Mouse (Mus musculus) liver, embryonic 14.5 days (tissue): Measurements from ENCODE around the gene B3gnt3. TPM values are rescaled to one million over a fixed set of nuclear protein-coding genes. Genes with fewer than 3 reads are reported as not detected.

ENCODE experiments used
- ATAC-seq: fragments of 200-750 bp; cut with Nextera tagmentation; 2 replicates; pipeline ENCODE4 v1.8.0; 2017; ENCODE audit warnings: moderate number of reproducible peaks, mild to moderate bottlenecking, moderate library complexity; ENCODE audit not compliant: insufficient read depth
- DNase-seq, 3 experiments: peaks; one replicate each; pipeline ENCODE4 v3.0.0-alpha.2; 2012 to 2013; ENCODE audit warnings: low read depth in 3 of 3, low spot score in 3 of 3
- H3K27ac ChIP-seq: fragments of 300-500 bp; sonication (generic); 2 replicates; pipeline ENCODE4 v1.5.1; 2014; ENCODE audit warnings: moderate library complexity, mild to moderate bottlenecking, control low read depth, inconsistent platforms
- H3K27me3 ChIP-seq: fragments of 300-500 bp; sonication (generic); 2 replicates; pipeline ENCODE4 v1.6.1; 2014; ENCODE audit warnings: mild to moderate bottlenecking, low read length, moderate library complexity; ENCODE audit not compliant: control insufficient read depth, insufficient read depth
- H3K36me3 ChIP-seq: fragments of 300-500 bp; sonication (generic); replicated peaks from 2 replicates; pipeline ENCODE4 v1.6.1; 2014; ENCODE audit warnings: low read depth; ENCODE audit not compliant: control insufficient read depth, insufficient read depth
- H3K4me1 ChIP-seq, 2 experiments: fragments of 200-500 bp in 1 of 2; fragments of 300-500 bp in 1 of 2; sonication (generic) in 1 of 2; replicated peaks; 2 replicates each; pipeline ENCODE4 v1.6.1; 2012 to 2014; ENCODE audit warnings: antibody characterized with exemption in 1 of 2, inconsistent platforms in 1 of 2, low read length in 1 of 2; ENCODE audit not compliant: control insufficient read depth in 2 of 2, insufficient read depth in 2 of 2
- H3K4me2 ChIP-seq: fragments of 300-500 bp; sonication (generic); 2 replicates; pipeline ENCODE4 v1.6.1; 2014; ENCODE audit warnings: low read depth, mild to moderate bottlenecking, control low read depth, moderate library complexity
- H3K4me3 ChIP-seq, 2 experiments: fragments of 200-500 bp in 1 of 2; fragments of 300-500 bp in 1 of 2; sonication (generic) in 1 of 2; 2 replicates each; pipeline ENCODE4 v1.5.1; 2012 to 2014; ENCODE audit warnings: low read depth in 2 of 2, low read length in 2 of 2, mild to moderate bottlenecking in 2 of 2, control low read depth in 1 of 2, inconsistent platforms in 1 of 2, moderate library complexity in 1 of 2; ENCODE audit not compliant: insufficient read depth in 1 of 2
- H3K9ac ChIP-seq: fragments of 300-500 bp; sonication (generic); replicated peaks from 2 replicates; pipeline ENCODE4 v1.6.1; 2014; ENCODE audit warnings: mild to moderate bottlenecking, control low read depth, moderate library complexity
- H3K9me3 ChIP-seq: fragments of 300-500 bp; sonication (generic); 2 replicates; pipeline ENCODE4 v1.6.1; 2016; ENCODE audit warnings: low read length, mixed read lengths; ENCODE audit not compliant: control insufficient read depth
- CTCF ChIP-seq: IDR thresholded peaks from 2 replicates; pipeline ENCODE4 v1.5.1; 2016; ENCODE audit warnings: antibody characterized with exemption, low read depth, control low read depth
- EP300 ChIP-seq: IDR thresholded peaks from 2 replicates; pipeline ENCODE4 v1.6.1; 2016; ENCODE audit warnings: antibody characterized with exemption, low read depth
- WGBS: fragments of 180-500 bp; shearing (Covaris S2); extraction: QIAGEN DNeasy Blood & Tissue Kit; methylation state at CpG from one replicate; pipeline ENCODE4 v1.1.7; 2014; ENCODE audit not compliant: insufficient replicate concordance; 5-methylcytosine and 5-hydroxymethylcytosine counted together
- polyA plus RNA-seq, 2 experiments: library from polyadenylated mRNA; depleted of rRNA in 1 of 2; stranded (reverse) in 1 of 2; unstranded in 1 of 2; fragments of >200 nt; fragmentation: Nextera tagmentation in 1 of 2; extraction: Ambion mirVana in 1 of 2; gene quantifications; 2 replicates each; pipeline versions ENCODE4 v1.2.1 to v1.2.3; 2012 to 2014

Gene B3gnt3
- polyA plus RNA-seq, 2 experiments, result 1.8 to 2.2 TPM

- H3K27me3 ChIP-seq, result no peaks in the 10 kb centered on the region; the same call in 1 of the 2 replicates
- DNase-seq (no peak), ATAC-seq (peak; percentile 48)
- H3K9me3 ChIP-seq, result no peaks in the 10 kb centered on the region
- H3K9ac ChIP-seq, result no peak overlapping the region
- H3K4me1 ChIP-seq, result peaks cover 21 to 25% of the 10 kb centered on the region in 2 experiments
- H3K4me2 ChIP-seq, result peak overlapping the region; percentile 69
- H3K36me3 ChIP-seq, result no peaks in the 10 kb centered on the region
- H3K27ac ChIP-seq, result no peak overlapping the region
- WGBS, result 4% methylated on average over 20 of the region's 21 CpGs
- TF ChIP-seq EP300, result no peak
- no peak for TF ChIP-seq CTCF
- H3K4me3 ChIP-seq, result peak overlapping the region; percentile 26 to 46; a peak in 3 of 4 replicates
Measured at GRCm38 (mm10) chr8:71728240-71728785, 26.7 kb upstream of the B3gnt3 start.

DNA sequence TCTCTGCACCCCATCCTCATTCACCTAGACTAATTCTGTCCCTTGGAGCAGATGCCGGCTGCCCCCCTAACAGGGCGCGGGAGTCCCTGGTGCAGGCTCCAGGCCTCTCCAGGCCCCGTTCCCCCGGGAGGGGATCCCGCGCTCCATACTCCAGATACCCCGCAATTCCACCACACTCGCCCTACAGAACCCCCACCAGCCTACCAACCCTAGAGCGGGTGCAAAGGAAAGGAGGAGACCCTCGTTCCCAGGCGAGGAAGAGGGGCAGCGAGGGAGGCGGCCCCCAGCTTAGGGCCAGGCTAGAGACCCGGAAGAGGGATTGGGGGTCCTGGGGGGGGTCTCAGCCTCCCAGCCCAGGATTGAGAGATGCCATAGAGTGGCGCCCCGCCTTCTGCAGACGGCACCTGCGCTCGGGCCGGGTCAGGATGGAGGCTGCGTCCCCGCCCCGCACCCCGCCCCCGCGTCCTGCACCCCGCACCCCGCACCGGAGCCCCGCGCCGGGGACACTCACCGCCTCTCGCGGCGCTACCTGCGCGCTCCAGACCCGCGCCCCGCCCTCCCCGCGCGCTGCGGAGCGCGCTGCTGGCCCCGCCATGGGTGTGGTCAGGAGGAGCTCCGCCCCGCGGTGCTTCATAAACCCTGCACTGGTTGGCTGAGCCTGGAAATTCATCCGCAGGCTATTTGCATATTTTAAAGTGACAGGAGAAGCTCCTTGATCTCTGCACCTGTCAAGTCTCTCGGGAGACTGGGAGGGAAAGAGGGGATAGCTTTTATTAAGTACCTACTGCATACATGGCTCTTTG lies 23.7 kb upstream of the B3gnt3 start, which contains the start of gene Fcho1:
Gene Fcho1, minus strand, starts transcription at position 595 of the 803 bp plus-strand sequence.
- WGBS, result under 1% methylated on average over 54 of the region's 54 CpGs
- no peak for TF ChIP-seq CTCF
- no peak for TF ChIP-seq EP300
- Histone ChIP-seq H3K27ac (no peak within 1 kb of the TSS), H3K4me3 (peak within 1 kb of the TSS; percentile 56 to 64), H3K9ac (peak within 1 kb of the TSS; percentile 64), H3K4me2 (peak within 1 kb of the TSS; percentile 81), H3K27me3 (no peaks in the 10 kb centered on the region; the same call in 1 of the 2 replicates), H3K36me3 (no peaks in the 10 kb centered on the region), H3K4me1 (peaks cover 21 to 30% of the 10 kb centered on the region in 2 experiments), H3K9me3 (no peaks in the 10 kb centered on the region)
- ATAC-seq (peak; percentile 81), DNase-seq (peak; percentile 81 to 84 (median 82))

DNA sequence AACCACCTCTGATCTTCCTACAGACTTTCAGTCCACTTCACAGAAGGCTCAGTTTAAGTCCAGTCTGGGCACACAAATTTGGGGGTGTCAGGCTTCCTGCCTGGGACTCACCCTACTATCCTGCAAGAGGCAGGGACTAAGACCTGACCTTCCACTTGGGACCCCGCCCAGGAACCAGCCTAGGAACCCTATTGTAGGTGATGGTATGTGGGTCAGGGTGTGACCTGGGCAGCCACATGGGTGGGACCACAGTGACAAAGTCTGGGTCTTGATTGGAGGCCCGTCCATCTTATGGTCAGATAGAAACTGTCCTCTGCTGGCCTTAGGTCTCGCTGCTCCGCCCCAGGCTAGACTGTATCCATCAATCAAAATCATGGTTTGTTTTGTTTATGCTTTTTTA lies 22.8 kb upstream of the B3gnt3 start:
- 55% methylated on average over 4 of the region's 4 CpGs for WGBS
- ATAC-seq (no peak), DNase-seq (no peak)
- Histone ChIP-seq H3K4me3 (0 out of 4 replicates have a peak overlapping the region, but pooled peaks of 1 of the 2 experiments have one; percentile 56), H3K27ac (peak overlapping the region; percentile 68; the same call in 1 of the 2 replicates), H3K4me2 (peak overlapping the region; percentile 81), H3K9ac (no peak overlapping the region), H3K4me1 (peaks cover 21 to 29% of the 10 kb centered on the region in 2 experiments), H3K9me3 (no peaks in the 10 kb centered on the region), H3K36me3 (no peaks in the 10 kb centered on the region), H3K27me3 (no peaks in the 10 kb centered on the region; the same call in 1 of the 2 replicates)
- TF ChIP-seq EP300, result no peak
- TF ChIP-seq CTCF, result no peak; the same call in 1 of the 2 replicates

- H3K4me1 ChIP-seq, result peaks cover 21 to 23% of the 10 kb centered on the region in 2 experiments
- peak; percentile 82 for ATAC-seq
- no peaks in the 10 kb centered on the region for H3K36me3 ChIP-seq
- H3K4me2 ChIP-seq, result peak overlapping the region; percentile 61
- H3K4me3 ChIP-seq, result peak overlapping the region; percentile 53 to 57
- H3K27me3 ChIP-seq, result no peaks in the 10 kb centered on the region; the same call in 1 of the 2 replicates
- peak overlapping the region; percentile 68 for H3K27ac ChIP-seq
- H3K9ac ChIP-seq, result peak overlapping the region; percentile 58
- no peaks in the 10 kb centered on the region for H3K9me3 ChIP-seq
- TF ChIP-seq EP300, result no peak
- TF ChIP-seq CTCF, result no peak
- 17% methylated on average over 14 of the region's 14 CpGs for WGBS
- peak; percentile 65 to 67 (median 66) for DNase-seq
Measured at GRCm38 (mm10) chr8:71723047-71723551, 21.5 kb upstream of the B3gnt3 start.
